Mouse (Mus musculus) ovary, postnatal 10 days (tissue): ENCODE measurements around the gene Ankrd24.
"Not testable (repeated sequence)": the region's sequence is repeated elsewhere in the genome, so short reads cannot be mapped to it uniquely, and the experiment has no call there.

Experiments
- DNase-seq: peaks from one replicate; pipeline ENCODE4 v3.0.0; 2022; ENCODE audit warnings: low spot score

The Ankrd24 gene

GRCm38 (mm10) chr10:81605974-81606751 is 22.2 kb upstream of the Ankrd24 start, which contains the start of gene BC025920:
Gene BC025920, plus strand, starts transcription at chr10:81606270.
- DNase-seq: peak; percentile 67

GRCm38 (mm10) chr10:81608308-81608707 is 20.0 kb upstream of the Ankrd24 start:
- DNase-seq: no peak

GRCm38 (mm10) chr10:81612779-81613178 is 15.6 kb upstream of the Ankrd24 start:
- DNase-seq: no peak

GRCm38 (mm10) chr10:81615486-81615885 is 12.9 kb upstream of the Ankrd24 start:
- DNase-seq: no peak

GRCm38 (mm10) chr10:81619976-81620375 is 8.4 kb upstream of the Ankrd24 start:
- no peak for DNase-seq

- DNase-seq: no peak
Observed at GRCm38 (mm10) chr10:81620786-81621185, 7.6 kb upstream of the Ankrd24 start.

- DNase-seq: no peak
Observed at GRCm38 (mm10) chr10:81623441-81623840, 4.9 kb upstream of the Ankrd24 start.

GRCm38 (mm10) chr10:81626101-81626993 is 2.0 kb upstream of the Ankrd24 start:
- DNase-seq: no peak

GRCm38 (mm10) chr10:81626994-81627835 is 1.1 kb upstream of the Ankrd24 start, which contains the start of gene Sirt6:
Gene Sirt6, minus strand, starts transcription at chr10:81627797.
- peak; percentile 84 for DNase-seq

GRCm38 (mm10) chr10:81627836-81628220 is 512 bp upstream of the Ankrd24 start:
- DNase-seq: no peak

- peak; percentile 44 for DNase-seq
Observed at GRCm38 (mm10) chr10:81633253-81634099, 5.1 kb downstream of the Ankrd24 start.

GRCm38 (mm10) chr10:81636338-81636737 is 8.0 kb downstream of the Ankrd24 start:
- DNase-seq: no peak

GRCm38 (mm10) chr10:81638101-81638500 is 9.8 kb downstream of the Ankrd24 start:
- DNase-seq: no peak

GRCm38 (mm10) chr10:81640825-81641224 is 12.5 kb downstream of the Ankrd24 start:
- DNase-seq: not testable (repeated sequence)

GRCm38 (mm10) chr10:81641566-81641965 is 13.2 kb downstream of the Ankrd24 start:
- no peak for DNase-seq

GRCm38 (mm10) chr10:81641978-81642647 is 13.8 kb downstream of the Ankrd24 start:
- no peak for DNase-seq

- no peak for DNase-seq
Observed at GRCm38 (mm10) chr10:81642648-81643448, 14.5 kb downstream of the Ankrd24 start.

- peak; percentile 94 for DNase-seq
Observed at GRCm38 (mm10) chr10:81643449-81644055, 15.2 kb downstream of the Ankrd24 start.

- DNase-seq: no peak
Observed at GRCm38 (mm10) chr10:81644162-81644561, 15.8 kb downstream of the Ankrd24 start.
